Mouse (Mus musculus) forebrain, embryonic 13.5 days (tissue): ENCODE results near the gene 3110009E18Rik. TPM values are rescaled to one million over a fixed set of nuclear protein-coding genes. Genes with fewer than 3 reads are reported as not detected.
A peak's percentile ranks its signal among the peaks of the same experiment; 100 is the strongest.

Source experiments
- ATAC-seq: fragments of 200-750 bp; cut with Nextera tagmentation; 2 replicates; pipeline ENCODE4 v1.8.0; 2017
- H3K27ac ChIP-seq: fragments of 300-500 bp; sonication (generic); 2 replicates; pipeline ENCODE4 v1.5.1; 2015; ENCODE audit warnings: inconsistent platforms, mild to moderate bottlenecking, moderate library complexity
- H3K27me3 ChIP-seq: fragments of 300-500 bp; sonication (generic); 2 replicates; pipeline ENCODE4 v1.6.1; 2015; ENCODE audit warnings: mild to moderate bottlenecking, inconsistent platforms
- H3K36me3 ChIP-seq: fragments of 300-500 bp; sonication (generic); 2 replicates; pipeline ENCODE4 v1.6.1; 2015; ENCODE audit warnings: mild to moderate bottlenecking, inconsistent platforms; ENCODE audit not compliant: poor library complexity, severe bottlenecking
- H3K4me1 ChIP-seq: fragments of 300-500 bp; sonication (generic); 2 replicates; pipeline ENCODE4 v1.6.1; 2015; ENCODE audit warnings: inconsistent platforms
- H3K4me2 ChIP-seq: fragments of 300-500 bp; sonication (generic); 2 replicates; pipeline ENCODE4 v1.6.1; 2015; ENCODE audit warnings: inconsistent platforms, mild to moderate bottlenecking, moderate library complexity
- H3K4me3 ChIP-seq: fragments of 300-500 bp; sonication (generic); 2 replicates; pipeline ENCODE4 v1.5.1; 2015; ENCODE audit warnings: mild to moderate bottlenecking, inconsistent platforms
- H3K9ac ChIP-seq: fragments of 300-500 bp; sonication (generic); 2 replicates; pipeline ENCODE4 v1.6.1; 2015; ENCODE audit warnings: mild to moderate bottlenecking, inconsistent platforms
- H3K9me3 ChIP-seq: fragments of 300-500 bp; sonication (generic); replicated peaks from 2 replicates; pipeline ENCODE4 v1.6.1; 2016; ENCODE audit warnings: inconsistent platforms
- WGBS: fragments of 180-500 bp; shearing (Covaris S2); methylation state at CpG from one replicate; pipeline ENCODE4 v1.1.7; 2015; 5-methylcytosine and 5-hydroxymethylcytosine counted together
- polyA plus RNA-seq: library from polyadenylated mRNA; unstranded; fragments of >200 nt; fragmentation: Nextera tagmentation; extraction: Ambion mirVana; gene quantifications from 2 replicates; pipeline ENCODE4 v1.2.1, GENCODE M21; 2015

Gene 3110009E18Rik
- polyA plus RNA-seq, 1 experiment from 2014 or later = 29.7 TPM

DNA sequence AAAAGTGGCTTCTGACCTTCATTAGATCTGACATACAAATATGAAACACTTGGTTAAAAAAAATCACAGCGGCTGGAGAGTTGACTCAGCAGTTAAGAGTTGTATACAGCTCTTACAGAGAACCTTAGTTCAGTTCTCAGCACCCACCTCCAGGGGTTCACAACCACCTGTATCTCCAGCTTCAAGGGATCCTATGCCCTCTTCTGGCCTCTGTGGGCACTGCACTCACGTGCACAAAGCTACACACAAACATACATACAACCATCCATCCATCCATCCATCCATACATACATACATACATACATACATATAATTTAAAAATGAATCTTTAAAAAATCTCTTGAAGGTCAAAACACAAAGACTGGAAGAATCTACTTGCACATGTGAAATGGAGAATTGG lies 69.3 kb downstream of the 3110009E18Rik start:
- Histone ChIP-seq H3K4me2 (no peak overlapping the region), H3K36me3 (no peaks in the 10 kb centered on the region), H3K9me3 (no peaks in the 10 kb centered on the region), H3K4me3 (no peak overlapping the region), H3K27ac (no peak overlapping the region), H3K4me1 (peaks cover 17% of the 10 kb centered on the region), H3K9ac (no peak overlapping the region), H3K27me3 (no peaks in the 10 kb centered on the region)
- WGBS = 87% methylated on average over 2 of the region's 2 CpGs
- no peak for ATAC-seq

DNA sequence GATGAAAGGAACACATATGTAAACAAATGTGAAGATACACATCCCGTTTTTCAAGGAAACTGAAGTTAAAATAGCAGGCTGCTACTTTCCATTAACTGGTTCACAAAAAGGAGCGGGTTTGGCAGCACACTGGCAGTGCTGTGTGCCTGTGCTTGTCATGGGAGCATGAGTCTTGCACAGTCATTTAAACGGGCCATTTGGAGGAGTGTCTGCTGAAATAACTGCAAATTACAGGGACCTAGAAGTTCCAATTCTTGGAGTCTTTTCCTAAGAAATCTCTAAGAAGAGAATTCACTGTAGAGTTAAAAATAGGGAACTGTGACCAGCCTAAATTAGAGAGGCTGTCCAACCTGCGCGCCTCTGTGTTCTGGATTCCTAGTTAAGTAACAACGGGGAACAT lies 70.0 kb downstream of the 3110009E18Rik start:
- Histone ChIP-seq H3K4me3 (no peak overlapping the region), H3K4me1 (peaks cover 17% of the 10 kb centered on the region), H3K27me3 (no peaks in the 10 kb centered on the region), H3K9ac (no peak overlapping the region), H3K4me2 (no peak overlapping the region), H3K27ac (no peak overlapping the region), H3K9me3 (no peaks in the 10 kb centered on the region), H3K36me3 (no peaks in the 10 kb centered on the region)
- no peak for ATAC-seq
- 89% methylated on average over 6 of the region's 6 CpGs for WGBS

GRCm38 (mm10) chr1:120192321-120192720 lies 71.3 kb downstream of the 3110009E18Rik start:
- ATAC-seq = no peak
- Histone ChIP-seq H3K9me3 (no peaks in the 10 kb centered on the region), H3K27me3 (no peaks in the 10 kb centered on the region), H3K9ac (no peak overlapping the region), H3K36me3 (no peaks in the 10 kb centered on the region), H3K4me3 (no peak overlapping the region), H3K4me1 (peaks cover 6% of the 10 kb centered on the region), H3K4me2 (no peak overlapping the region), H3K27ac (no peak overlapping the region)
- WGBS = 79% methylated on average over 6 of the region's 6 CpGs

DNA sequence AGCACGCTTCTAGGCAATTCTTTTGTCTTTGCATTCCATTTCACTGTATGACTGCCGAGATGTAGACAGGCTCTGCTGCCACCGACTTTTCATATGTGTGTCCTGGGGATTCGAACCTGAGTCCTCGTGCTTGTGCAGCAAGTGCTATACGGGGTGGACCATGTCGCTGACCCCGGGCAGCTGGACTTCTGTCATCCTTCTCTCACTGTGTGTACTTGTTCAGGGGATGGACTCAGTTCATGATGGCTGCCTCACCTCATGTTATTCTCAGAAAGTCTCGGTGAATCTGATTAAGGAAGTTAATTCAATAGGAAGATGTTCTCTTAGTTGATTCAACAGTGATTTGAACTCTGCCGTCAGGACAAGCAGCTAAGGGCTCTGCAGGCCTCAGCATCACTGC lies 72.6 kb downstream of the 3110009E18Rik start:
- no peak overlapping the region for H3K9ac ChIP-seq
- ATAC-seq = no peak
- H3K27ac ChIP-seq = no peak overlapping the region
- H3K4me1 ChIP-seq = peaks cover 4% of the 10 kb centered on the region; the same call in 1 of the 2 replicates
- H3K9me3 ChIP-seq = no peaks in the 10 kb centered on the region
- no peaks in the 10 kb centered on the region for H3K27me3 ChIP-seq
- no peak overlapping the region for H3K4me2 ChIP-seq
- no peak overlapping the region for H3K4me3 ChIP-seq
- 91% methylated on average over 10 of the region's 10 CpGs for WGBS
- no peaks in the 10 kb centered on the region for H3K36me3 ChIP-seq

GRCm38 (mm10) chr1:120195947-120196346 lies 75.0 kb downstream of the 3110009E18Rik start:
- Histone ChIP-seq H3K36me3 (no peaks in the 10 kb centered on the region), H3K9me3 (no peaks in the 10 kb centered on the region), H3K4me3 (no peak overlapping the region), H3K27ac (no peak overlapping the region), H3K4me2 (no peak overlapping the region), H3K9ac (no peak overlapping the region), H3K27me3 (no peaks in the 10 kb centered on the region), H3K4me1 (peaks cover 4% of the 10 kb centered on the region; the same call in 1 of the 2 replicates)
- WGBS = 55% methylated on average over 5 of the region's 5 CpGs
- no peak for ATAC-seq

- no peaks in the 10 kb centered on the region for H3K27me3 ChIP-seq
- no peaks in the 10 kb centered on the region for H3K36me3 ChIP-seq
- no peak overlapping the region for H3K4me2 ChIP-seq
- no peak for ATAC-seq
- H3K4me1 ChIP-seq = peaks cover 4% of the 10 kb centered on the region; the same call in 1 of the 2 replicates
- H3K9ac ChIP-seq = no peak overlapping the region
- no peak overlapping the region for H3K4me3 ChIP-seq
- H3K27ac ChIP-seq = no peak overlapping the region
- no peaks in the 10 kb centered on the region for H3K9me3 ChIP-seq
- WGBS = 88% methylated on average over 2 of the region's 2 CpGs
Observed at GRCm38 (mm10) chr1:120196724-120197123, 75.7 kb downstream of the 3110009E18Rik start.

DNA sequence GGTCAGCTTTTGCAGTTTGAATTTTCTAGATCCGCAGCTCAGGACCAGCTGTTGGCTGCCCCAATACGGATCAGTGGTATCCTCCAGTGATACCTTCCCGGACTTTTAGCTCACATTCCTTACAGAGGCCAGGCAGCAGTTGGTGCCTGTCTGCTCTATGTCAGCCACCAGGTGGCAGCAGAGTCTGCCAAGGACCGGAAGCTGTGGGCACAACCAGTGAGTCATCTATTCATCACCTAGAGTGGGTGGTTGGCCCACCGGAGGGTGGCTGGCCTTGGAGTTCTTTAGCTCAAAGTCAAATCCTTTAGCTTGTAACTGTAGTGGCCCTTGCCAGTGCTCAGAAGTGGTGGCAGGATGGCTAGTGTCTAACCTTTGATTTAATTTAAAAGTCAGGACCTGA lies 76.2 kb downstream of the 3110009E18Rik start:
- H3K4me3 ChIP-seq = no peak overlapping the region
- H3K4me1 ChIP-seq = peaks cover 4% of the 10 kb centered on the region; the same call in 1 of the 2 replicates
- ATAC-seq = peak; percentile 90
- H3K9ac ChIP-seq = no peak overlapping the region
- 20% methylated on average over 5 of the region's 5 CpGs for WGBS
- no peak overlapping the region for H3K27ac ChIP-seq
- H3K4me2 ChIP-seq = no peak overlapping the region
- no peaks in the 10 kb centered on the region for H3K27me3 ChIP-seq
- H3K36me3 ChIP-seq = no peaks in the 10 kb centered on the region
- H3K9me3 ChIP-seq = no peaks in the 10 kb centered on the region

- 53% methylated on average over 3 of the region's 3 CpGs for WGBS
- no peak overlapping the region for H3K4me2 ChIP-seq
- H3K4me3 ChIP-seq = no peak overlapping the region
- H3K27me3 ChIP-seq = no peaks in the 10 kb centered on the region
- ATAC-seq = no peak
- no peak overlapping the region for H3K27ac ChIP-seq
- H3K4me1 ChIP-seq = peaks cover 4% of the 10 kb centered on the region; the same call in 1 of the 2 replicates
- H3K9me3 ChIP-seq = no peaks in the 10 kb centered on the region
- H3K9ac ChIP-seq = no peak overlapping the region
- H3K36me3 ChIP-seq = no peaks in the 10 kb centered on the region
Observed at GRCm38 (mm10) chr1:120198151-120198550, 77.2 kb downstream of the 3110009E18Rik start.

GRCm38 (mm10) chr1:120198942-120199341 lies 78.0 kb downstream of the 3110009E18Rik start:
- no peak overlapping the region for H3K4me3 ChIP-seq
- H3K27me3 ChIP-seq = no peaks in the 10 kb centered on the region; the same call in 1 of the 2 replicates
- 85% methylated on average over 4 of the region's 4 CpGs for WGBS
- H3K4me1 ChIP-seq = peaks cover 4% of the 10 kb centered on the region; the same call in 1 of the 2 replicates
- no peaks in the 10 kb centered on the region for H3K9me3 ChIP-seq
- H3K36me3 ChIP-seq = no peaks in the 10 kb centered on the region
- no peak overlapping the region for H3K4me2 ChIP-seq
- H3K27ac ChIP-seq = no peak overlapping the region
- H3K9ac ChIP-seq = no peak overlapping the region
- ATAC-seq = no peak

GRCm38 (mm10) chr1:120202542-120202941 lies 81.6 kb downstream of the 3110009E18Rik start:
- no peak overlapping the region for H3K27ac ChIP-seq
- H3K36me3 ChIP-seq = no peaks in the 10 kb centered on the region
- H3K9me3 ChIP-seq = no peaks in the 10 kb centered on the region
- H3K4me2 ChIP-seq = no peak overlapping the region
- H3K4me3 ChIP-seq = no peak overlapping the region
- 0 out of 2 replicates have a peak, but pooled peaks cover 1% of the 10 kb centered on the region for H3K4me1 ChIP-seq
- no peaks in the 10 kb centered on the region; the same call in 1 of the 2 replicates for H3K27me3 ChIP-seq
- ATAC-seq = no peak
- H3K9ac ChIP-seq = no peak overlapping the region
- WGBS = 79% methylated on average over 3 of the region's 3 CpGs

GRCm38 (mm10) chr1:120203836-120204235 lies 82.8 kb downstream of the 3110009E18Rik start:
- no peaks in the 10 kb centered on the region for H3K9me3 ChIP-seq
- no peak overlapping the region for H3K9ac ChIP-seq
- ATAC-seq = no peak
- no peak overlapping the region for H3K4me3 ChIP-seq
- H3K4me2 ChIP-seq = no peak overlapping the region
- 0 out of 2 replicates have a peak, but pooled peaks cover 3% of the 10 kb centered on the region for H3K4me1 ChIP-seq
- H3K36me3 ChIP-seq = no peaks in the 10 kb centered on the region
- H3K27me3 ChIP-seq = no peaks in the 10 kb centered on the region; the same call in 1 of the 2 replicates
- H3K27ac ChIP-seq = no peak overlapping the region
- 81% methylated on average over 5 of the region's 5 CpGs for WGBS

DNA sequence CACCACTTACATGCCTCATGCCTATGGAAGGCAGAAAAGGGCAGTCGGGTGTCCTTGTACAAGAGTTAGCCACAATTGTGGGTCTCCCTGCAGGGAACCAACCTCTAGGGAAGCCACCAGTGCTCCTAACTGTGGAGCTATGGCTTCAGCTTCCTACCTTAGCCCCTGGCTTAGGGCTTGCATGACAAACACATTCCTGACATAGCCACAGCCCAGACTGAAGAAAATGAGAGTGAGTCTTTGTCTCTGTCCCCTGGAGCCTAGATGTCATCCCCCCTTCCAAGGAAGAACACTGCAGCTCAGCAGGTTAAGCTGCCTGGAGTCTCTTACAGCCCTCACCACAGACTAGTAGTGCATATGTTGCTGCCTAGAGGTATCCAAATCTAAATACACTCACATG lies 83.8 kb downstream of the 3110009E18Rik start:
- H3K9me3 ChIP-seq = no peaks in the 10 kb centered on the region
- no peaks in the 10 kb centered on the region for H3K36me3 ChIP-seq
- no peak overlapping the region for H3K27ac ChIP-seq
- H3K4me3 ChIP-seq = no peak overlapping the region
- H3K4me1 ChIP-seq = 0 out of 2 replicates have a peak, but pooled peaks cover 3% of the 10 kb centered on the region
- H3K27me3 ChIP-seq = no peaks in the 10 kb centered on the region; the same call in 1 of the 2 replicates
- WGBS = 32% methylated on average over 1 of the region's 1 CpGs
- ATAC-seq = no peak
- no peak overlapping the region for H3K9ac ChIP-seq
- H3K4me2 ChIP-seq = no peak overlapping the region

- WGBS = 54% methylated on average over 6 of the region's 6 CpGs
- H3K27ac ChIP-seq = no peak overlapping the region
- H3K36me3 ChIP-seq = no peaks in the 10 kb centered on the region
- peak; percentile 57; the same call in 1 of the 2 replicates for ATAC-seq
- no peaks in the 10 kb centered on the region; the same call in 1 of the 2 replicates for H3K27me3 ChIP-seq
- H3K9ac ChIP-seq = no peak overlapping the region
- no peaks in the 10 kb centered on the region for H3K9me3 ChIP-seq
- H3K4me2 ChIP-seq = no peak overlapping the region
- H3K4me3 ChIP-seq = no peak overlapping the region
- H3K4me1 ChIP-seq = 0 out of 2 replicates have a peak, but pooled peaks cover 3% of the 10 kb centered on the region
Observed at GRCm38 (mm10) chr1:120207568-120207967, 86.6 kb downstream of the 3110009E18Rik start.
